ENCODE assay signal across 14 mouse cellular contexts in genomic region chr13:103150671-103151070, GRCm38 (mm10).
DNase-seq lines count a peak whose midpoint lies in the region; ATAC-seq lines count a peak whose summit lies in the region.
"Had no signal": no experiment of that assay in that cellular context is flagged by ENCODE, and none has a peak within 500 bp of the region (broad histone marks: within the 10 kb centered on the region; RNA-seq: fewer than 3 reads in every experiment).

No protein-coding gene starts in this region.

- DNase-seq in layer of hippocampus, adult 11-12 months (ENCODE audit: low spot score): peak; percentile 25
- no peak for DNase-seq in layer of hippocampus, postnatal 25 days (ENCODE audit: extremely low spot score in 1 of 2, low spot score in 1 of 2)
- DNase-seq in right cerebral cortex, adult 2 months (ENCODE audit: low spot score in 2 of 2): peak; percentile 71 to 77
- DNase-seq in right cerebral cortex, postnatal 10 days (ENCODE audit: low spot score in 2 of 2): no peak
- DNase-seq in left cerebral cortex, adult 8-10 months (ENCODE audit: low spot score in 2 of 2): peak; percentile 21 to 79
- peak; percentile 77 for DNase-seq in telencephalon, adult 2 months (ENCODE audit: low read depth, low spot score)
- DNase-seq in urinary bladder, postnatal 36 days (ENCODE audit: low spot score in 2 of 2): no peak
- DNase-seq: gastrocnemius, postnatal 10 days; kidney, adult 8-10 months; kidney, postnatal 4 days; lung, postnatal 14 days; thymus, postnatal 4 days had no signal

- ATAC-seq in CD4-positive, CD25-positive, alpha-beta regulatory T cell, adult 4 months: no peak
- ATAC-seq: forebrain, embryonic 15.5 days had no signal

Comparison
In these comparisons a context has a peak if more than half of its experiments do, and no peak if none do; other contexts are left out.
1. DNase-seq: peak in layer of hippocampus, adult 11-12 months (single experiment), right cerebral cortex, adult 2 months (2 of 2), left cerebral cortex, adult 8-10 months (2 of 2) and telencephalon, adult 2 months (single experiment); none in layer of hippocampus, postnatal 25 days (0 of 2), right cerebral cortex, postnatal 10 days (0 of 2) and urinary bladder, postnatal 36 days (0 of 2).